Mouse (Mus musculus) brain, embryonic 14.5 days (tissue): Measurements from ENCODE around the gene AU018091.

ENCODE experiments used
- CTCF ChIP-seq: fragments of 200-500 bp; IDR thresholded peaks from 2 replicates; pipeline ENCODE4 v1.5.1; 2012; ENCODE audit warnings: inconsistent platforms, mild to moderate bottlenecking, moderate library complexity, borderline replicate concordance; ENCODE audit not compliant: insufficient read depth, insufficient read length; ENCODE audit errors: extremely low read depth
- POLR2A ChIP-seq: fragments of 200-500 bp; IDR thresholded peaks from 2 replicates; pipeline ENCODE4 v1.6.1; 2012; ENCODE audit warnings: mild to moderate bottlenecking, inconsistent platforms, borderline replicate concordance; ENCODE audit not compliant: poor library complexity, insufficient read depth, insufficient read length, severe bottlenecking; ENCODE audit errors: extremely low read depth

- no peak for TF ChIP-seq CTCF
- TF ChIP-seq POLR2A: no peak
Measured at GRCm38 (mm10) chr7:3193049-3193632, 24.1 kb upstream of the AU018091 start.
